Mouse (Mus musculus) kidney, adult 8-10 months (tissue): ENCODE measurements at regions not wholly inside any gene's neighbourhood (a gene's known extent, or its start where the extent isn't known, plus 50 kb on each side); places are given as distances from the start of the nearest gene placed in this dataset.
A peak's percentile ranks its signal among the peaks of the same experiment; 100 is the strongest.

ENCODE experiments used
- DNase-seq, 2 experiments: peaks; one replicate each; pipeline ENCODE4 v3.0.0; 2022

DNA sequence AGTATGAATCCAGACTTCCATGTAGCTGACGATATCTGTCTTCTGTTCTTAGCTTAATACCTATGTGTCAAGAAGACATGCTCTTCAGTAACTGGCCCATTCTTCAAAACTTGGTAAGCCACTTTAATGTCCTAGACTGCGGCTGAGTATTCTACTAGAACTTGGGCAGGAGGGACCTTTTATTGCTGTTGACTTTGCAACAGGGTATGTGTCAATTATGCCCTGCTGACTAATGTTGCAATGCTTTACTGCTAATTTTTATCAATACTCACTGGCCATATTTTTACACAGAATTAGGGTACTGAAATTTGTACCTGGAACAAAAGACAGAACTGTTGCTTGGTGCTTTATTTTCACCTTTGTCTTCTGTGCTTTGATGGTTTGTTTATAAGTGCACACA is 746.9 kb downstream of the Ppargc1a start:
- DNase-seq, result no peak

DNA sequence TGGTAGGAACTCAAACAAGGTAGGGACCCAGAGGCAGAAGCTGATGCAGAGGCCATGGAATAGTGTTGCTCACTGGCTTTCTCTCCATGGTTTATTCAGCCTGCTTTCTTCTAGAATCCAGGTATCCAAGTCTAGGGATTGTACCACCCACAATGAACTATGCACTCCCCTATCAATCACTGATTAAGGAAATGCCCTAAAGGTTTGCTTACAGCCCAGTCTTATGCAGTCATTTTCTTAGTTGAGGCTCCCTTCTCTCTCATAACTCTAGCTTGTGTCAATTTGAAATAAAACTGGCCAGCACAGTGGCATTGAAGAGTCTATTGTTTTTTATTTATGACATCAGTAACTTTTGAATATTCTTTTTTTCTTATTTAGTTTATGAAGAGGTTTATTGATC is 747.6 kb downstream of the Ppargc1a start:
- no peak for DNase-seq

DNA sequence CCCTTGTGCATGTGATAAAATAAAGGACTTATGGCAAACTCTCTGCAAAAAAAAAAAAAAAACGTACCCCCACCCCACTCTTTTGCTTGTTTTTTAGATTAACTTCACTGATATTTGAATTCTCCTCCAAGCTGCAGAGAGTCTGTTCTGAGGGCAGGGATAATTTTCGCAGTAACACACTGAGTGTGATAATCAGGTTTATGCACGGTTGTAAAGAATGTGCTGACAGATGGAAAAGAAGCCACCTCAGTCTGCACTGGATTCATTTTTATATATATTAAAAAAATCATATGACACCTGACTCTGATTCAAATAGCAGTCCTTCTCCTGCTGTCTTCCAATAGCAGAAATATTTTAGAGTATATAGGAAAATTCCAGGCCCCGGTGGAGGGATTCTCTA is 736.5 kb upstream of the Adgra3 start:
- DNase-seq, result no peak

DNA sequence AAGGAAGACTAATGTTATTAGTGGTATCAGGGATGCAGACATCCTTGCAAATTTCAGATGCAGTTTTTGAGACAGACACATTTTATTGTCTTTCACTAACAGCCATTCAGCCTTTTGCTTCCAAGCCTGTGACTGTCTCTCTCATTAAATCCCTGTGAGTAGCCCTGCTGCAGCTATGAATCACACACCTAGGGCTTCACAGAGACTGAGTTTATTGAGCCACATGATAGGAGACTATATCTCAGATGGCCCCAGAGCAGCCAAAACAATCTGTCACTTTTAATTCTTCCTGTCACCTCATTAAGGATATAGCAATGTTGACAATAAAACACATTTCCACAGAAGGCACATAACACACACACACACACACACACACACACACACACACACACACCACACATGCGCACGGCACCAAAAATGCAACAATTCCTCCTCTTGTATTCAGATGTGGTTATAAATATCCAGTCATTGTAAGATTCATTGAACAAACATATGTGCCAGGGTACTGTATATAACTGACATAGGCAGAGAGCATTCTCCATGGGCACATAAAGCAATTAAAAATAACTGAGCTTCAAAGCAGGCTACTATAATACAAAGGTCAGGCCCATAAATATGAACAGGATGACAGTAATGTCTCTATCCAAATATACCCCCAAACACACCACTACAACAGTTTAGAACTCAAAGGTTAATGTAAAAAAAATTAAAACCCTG is 735.8 kb upstream of the Adgra3 start:
- DNase-seq, result no peak

DNA sequence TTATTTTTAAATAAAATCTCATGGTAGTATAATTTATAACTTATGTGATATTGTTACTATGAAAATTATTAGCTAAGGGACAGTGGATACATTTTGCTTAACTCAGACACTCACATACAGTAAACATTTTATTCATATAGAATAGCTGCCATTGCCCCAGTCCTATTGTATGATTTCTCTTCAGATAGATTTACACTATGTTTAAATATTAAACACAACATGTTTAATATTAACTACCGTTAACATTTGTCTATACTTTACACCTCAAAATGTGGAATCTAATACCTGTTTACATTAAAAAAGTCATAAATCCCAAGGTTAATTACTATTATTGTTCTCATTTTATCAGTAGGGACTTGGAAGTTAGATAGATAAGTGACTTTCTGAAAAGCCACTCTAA is 734.8 kb upstream of the Adgra3 start:
- DNase-seq, result no peak

- DNase-seq, result no peak
These were observed 726.5 kb upstream of the Adgra3 start for GRCm38 (mm10) chr5:50785273-50785672.

DNA sequence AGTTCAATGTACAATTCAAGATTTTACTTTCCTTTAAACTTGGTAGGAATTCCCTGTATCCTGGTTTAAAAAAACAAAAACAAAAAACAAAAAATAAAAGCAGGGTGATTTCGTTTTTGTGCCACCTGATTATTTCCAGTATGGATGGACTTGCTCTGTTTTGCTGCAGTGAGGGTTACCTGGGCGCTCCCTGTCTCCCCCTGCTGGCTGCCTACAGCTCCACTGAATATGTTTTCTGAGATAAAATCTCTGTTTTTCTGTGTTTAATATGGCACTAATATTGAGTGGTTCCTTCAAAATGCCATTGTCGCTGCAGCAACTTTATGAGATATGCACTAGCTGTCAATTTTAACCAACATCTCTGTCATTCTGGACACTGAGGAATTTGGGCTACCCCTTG is 720.3 kb upstream of the Adgra3 start:
- no peak for DNase-seq

- DNase-seq, result no peak
These were observed 719.4 kb upstream of the Adgra3 start for GRCm38 (mm10) chr5:50778221-50778620.

GRCm38 (mm10) chr5:50762261-50762660 is 703.5 kb upstream of the Adgra3 start:
- DNase-seq, result no peak

GRCm38 (mm10) chr5:50760386-50760785 is 701.6 kb upstream of the Adgra3 start:
- DNase-seq, result no peak

- DNase-seq, result peak; percentile 2 to 24
These were observed 694.0 kb upstream of the Adgra3 start for GRCm38 (mm10) chr5:50752766-50753165.

GRCm38 (mm10) chr5:50751358-50751757 is 692.6 kb upstream of the Adgra3 start:
- no peak for DNase-seq

- DNase-seq, result no peak
These were observed 684.2 kb upstream of the Adgra3 start for GRCm38 (mm10) chr5:50743030-50743429.

GRCm38 (mm10) chr5:50733711-50734110 is 674.9 kb upstream of the Adgra3 start:
- DNase-seq, result no peak

DNA sequence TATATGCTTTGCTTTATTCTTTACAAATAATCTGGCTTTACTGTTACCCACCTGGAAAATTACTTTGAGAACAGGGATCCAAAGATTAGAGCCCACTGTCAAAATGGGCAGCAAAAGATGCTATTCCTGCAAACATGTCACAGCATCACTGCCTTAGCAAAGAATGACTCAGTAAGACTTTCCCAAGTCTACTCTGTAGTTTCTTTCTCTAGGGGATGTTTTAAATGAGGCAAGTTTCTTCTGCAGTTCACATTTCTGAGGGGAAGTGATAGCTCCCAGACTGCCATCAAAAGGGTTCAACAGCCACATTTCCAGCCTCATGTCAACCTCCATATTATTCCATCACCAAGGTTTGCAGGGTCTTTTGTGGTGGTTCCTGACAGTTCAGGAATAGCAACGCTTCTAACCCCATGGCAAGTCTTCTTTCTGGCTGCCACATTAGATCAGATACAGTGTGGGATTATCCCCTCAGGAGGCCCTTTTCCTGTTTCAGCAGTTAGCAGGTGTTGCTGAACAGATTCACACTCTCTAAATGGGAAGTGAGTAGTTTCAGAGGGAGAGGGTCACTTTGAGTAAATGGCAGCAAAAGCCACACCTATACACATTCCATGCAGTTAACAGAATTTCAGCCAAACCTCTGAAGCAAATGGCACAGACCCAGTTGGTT is 669.7 kb upstream of the Adgra3 start:
- DNase-seq, result no peak

DNA sequence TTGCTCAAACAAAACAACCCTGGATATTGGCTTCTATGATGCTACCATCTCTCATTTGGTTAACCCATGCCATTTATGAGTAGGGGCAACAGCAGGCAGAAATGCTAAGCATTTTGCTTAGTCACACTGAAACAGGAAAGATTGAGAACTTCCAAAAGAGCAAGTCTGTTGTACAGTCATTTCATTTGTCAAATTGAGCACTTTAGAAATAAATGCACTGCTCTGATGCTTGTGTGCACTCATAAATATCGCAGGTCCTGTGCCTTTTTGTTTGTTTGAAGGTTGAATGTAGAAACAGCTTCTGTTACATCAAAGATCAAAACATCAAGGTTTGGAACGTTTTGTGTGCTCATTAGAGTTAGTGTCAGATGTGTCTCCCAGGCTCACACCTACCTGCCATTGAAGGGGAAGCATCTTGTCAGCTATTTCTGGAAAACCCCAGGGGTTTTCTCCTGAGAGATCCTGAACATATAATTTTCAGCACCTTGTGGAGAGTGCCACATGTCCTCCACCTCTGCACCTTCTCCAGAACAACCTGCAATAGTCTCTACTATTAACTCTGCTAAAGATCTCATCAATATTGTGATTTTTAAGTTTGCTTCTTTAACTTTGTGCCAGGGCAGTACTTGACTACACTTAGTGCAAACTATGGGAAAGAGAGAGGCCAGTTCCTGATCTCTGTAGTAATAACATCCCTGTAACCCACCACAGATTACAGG is 648.3 kb upstream of the Adgra3 start:
- DNase-seq, result no peak

GRCm38 (mm10) chr5:50698084-50698483 is 639.3 kb upstream of the Adgra3 start:
- DNase-seq, result peak in 1 of 2 experiments; percentile 2

GRCm38 (mm10) chr5:50697588-50697987 is 638.8 kb upstream of the Adgra3 start:
- DNase-seq, result no peak

DNA sequence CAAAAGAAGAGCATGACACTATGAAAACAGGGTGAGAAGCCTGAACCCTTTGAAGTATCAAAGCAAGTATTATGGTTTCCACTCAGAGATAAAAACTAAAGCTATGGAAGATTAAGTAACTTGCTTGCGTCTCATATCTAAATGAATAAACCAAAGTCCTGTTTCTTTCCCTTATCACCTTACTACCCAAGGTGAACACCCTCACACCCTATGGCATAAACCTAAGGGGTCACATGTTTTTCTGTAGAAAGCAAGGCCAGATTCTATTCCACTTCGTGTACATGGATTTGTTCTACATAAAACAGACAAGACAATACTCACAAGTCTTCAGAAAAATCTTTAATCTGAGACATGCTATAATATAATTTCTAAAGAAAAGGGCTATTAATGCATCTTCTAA is 629.6 kb upstream of the Adgra3 start:
- no peak for DNase-seq

- DNase-seq, result no peak
These were observed 625.2 kb upstream of the Adgra3 start for GRCm38 (mm10) chr5:50683966-50684365.

GRCm38 (mm10) chr5:50636539-50636938 is 577.7 kb upstream of the Adgra3 start:
- no peak for DNase-seq

DNA sequence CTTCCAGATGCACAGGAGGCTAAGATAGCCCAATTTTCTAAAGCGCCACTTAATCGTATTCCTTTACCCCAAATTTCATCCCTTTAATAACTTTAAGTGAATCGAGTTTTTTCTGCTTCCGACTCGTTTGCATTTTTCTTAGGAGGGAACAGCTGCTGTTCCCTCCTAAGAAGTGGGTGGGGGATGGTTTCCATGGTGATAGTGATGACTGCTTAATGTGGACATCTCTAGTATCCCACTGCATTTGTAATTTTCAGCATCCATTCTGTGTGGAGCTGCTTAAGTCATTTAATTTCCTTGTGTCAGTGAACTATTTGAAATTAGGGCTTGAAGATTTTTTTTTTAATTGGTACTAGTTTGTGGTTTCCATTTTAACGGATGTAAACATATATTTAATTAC is 567.8 kb upstream of the Adgra3 start:
- DNase-seq, result no peak

GRCm38 (mm10) chr5:50624206-50624605 is 565.4 kb upstream of the Adgra3 start:
- DNase-seq, result no peak
